Mouse (Mus musculus) liver, embryonic 14.5 days (tissue): Measurements from ENCODE around the gene Nckap5l.

Experiments used
- CTCF ChIP-seq: IDR thresholded peaks from 2 replicates; pipeline ENCODE4 v1.5.1; 2016; ENCODE audit warnings: antibody characterized with exemption, low read depth, control low read depth
- EP300 ChIP-seq: IDR thresholded peaks from 2 replicates; pipeline ENCODE4 v1.6.1; 2016; ENCODE audit warnings: antibody characterized with exemption, low read depth

GRCm38 (mm10) chr15:99423131-99423530, 34.4 kb downstream of the Nckap5l start:
- TF ChIP-seq CTCF (no peak), EP300 (no peak)
